Mouse (Mus musculus) frontal cortex, postnatal 25 days (tissue): ENCODE measurements around the gene Pxk.
"Not testable (repeated sequence)": the region's sequence is repeated elsewhere in the genome, so short reads cannot be mapped to it uniquely, and the experiment has no call there.

Experiments
- DNase-seq, 2 experiments: peaks; one replicate each; pipeline ENCODE4 v3.0.0; 2022; ENCODE audit warnings: low spot score in 2 of 2

Gene Pxk

DNA sequence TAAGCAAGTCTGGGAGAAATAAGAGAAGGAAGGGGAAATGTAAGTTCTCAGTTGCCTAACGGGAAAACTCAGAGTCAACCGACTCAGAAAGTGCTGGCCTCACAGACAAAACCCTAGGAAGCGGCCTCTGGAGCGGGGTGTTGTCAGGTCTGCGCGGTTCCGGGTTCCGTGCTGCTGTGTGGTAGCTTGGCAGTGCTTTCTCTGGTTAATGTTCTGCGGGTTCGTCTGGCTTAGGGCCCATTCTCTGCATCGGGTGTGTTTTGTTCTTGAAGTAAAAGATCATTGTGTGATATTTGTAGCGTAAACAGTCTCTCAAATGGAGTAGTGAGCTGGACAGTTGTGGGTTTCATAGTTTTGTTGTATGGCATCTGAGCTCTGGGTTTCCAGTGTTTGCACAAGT is 4.7 kb downstream of the Pxk start:
- no peak for DNase-seq

DNA sequence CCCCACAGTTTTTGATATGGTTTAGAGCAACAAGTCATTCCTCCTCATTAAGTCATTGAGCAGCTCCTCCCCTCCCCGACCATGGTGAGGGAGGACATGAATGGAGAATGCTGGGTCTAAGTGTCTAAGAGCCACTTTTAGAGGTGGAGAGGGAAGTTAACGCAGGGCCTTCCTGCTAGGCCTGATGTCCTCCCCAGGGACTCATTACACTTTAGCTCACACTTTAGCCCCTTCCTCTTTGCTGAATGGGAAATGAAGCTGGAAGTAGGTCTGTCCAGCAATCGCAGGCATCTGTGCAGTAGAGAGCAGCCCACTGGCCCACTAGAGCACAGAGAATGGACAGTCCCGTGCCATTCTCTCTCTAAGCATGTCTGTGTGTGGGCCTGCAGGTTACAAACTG is 10.0 kb downstream of the Pxk start:
- no peak for DNase-seq

DNA sequence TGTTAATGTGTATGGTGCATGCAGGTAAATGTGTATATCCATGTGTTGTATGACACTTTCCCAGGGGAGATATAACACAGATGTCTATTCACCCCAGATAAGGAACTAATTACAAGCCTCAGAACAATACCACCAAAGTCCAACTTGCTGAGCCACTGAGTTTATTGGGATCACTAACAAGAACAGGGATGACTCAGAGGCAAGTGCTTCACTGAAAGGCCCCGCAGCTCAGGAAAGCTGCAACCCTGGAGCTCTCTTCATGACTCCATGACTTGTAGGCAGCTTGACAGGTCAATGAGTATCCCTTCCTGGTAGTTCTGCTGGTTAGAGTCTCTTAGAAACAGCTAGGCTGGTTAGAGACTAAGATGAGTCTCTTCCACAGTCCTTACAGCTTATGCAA is 11.0 kb downstream of the Pxk start:
- DNase-seq, result no peak

DNA sequence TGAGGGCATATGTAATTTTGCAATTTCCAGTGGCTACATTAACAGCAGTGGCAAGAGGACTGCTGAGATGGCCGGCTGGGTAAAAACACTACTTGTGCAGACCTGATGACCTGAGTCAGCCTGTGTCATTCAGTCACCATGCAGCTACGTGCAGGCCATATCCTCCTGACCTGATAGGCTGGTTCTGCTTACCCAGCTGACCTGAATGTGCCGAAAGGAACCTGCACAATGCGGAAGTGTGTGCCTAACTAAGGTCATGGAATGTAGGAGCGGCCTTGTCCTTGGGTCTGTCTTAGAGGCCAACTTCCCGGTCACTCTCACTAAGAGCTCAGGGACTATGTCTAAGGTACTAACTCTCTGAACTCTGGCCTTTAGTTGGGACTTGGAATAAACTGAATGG is 13.5 kb downstream of the Pxk start:
- DNase-seq, result no peak

DNA sequence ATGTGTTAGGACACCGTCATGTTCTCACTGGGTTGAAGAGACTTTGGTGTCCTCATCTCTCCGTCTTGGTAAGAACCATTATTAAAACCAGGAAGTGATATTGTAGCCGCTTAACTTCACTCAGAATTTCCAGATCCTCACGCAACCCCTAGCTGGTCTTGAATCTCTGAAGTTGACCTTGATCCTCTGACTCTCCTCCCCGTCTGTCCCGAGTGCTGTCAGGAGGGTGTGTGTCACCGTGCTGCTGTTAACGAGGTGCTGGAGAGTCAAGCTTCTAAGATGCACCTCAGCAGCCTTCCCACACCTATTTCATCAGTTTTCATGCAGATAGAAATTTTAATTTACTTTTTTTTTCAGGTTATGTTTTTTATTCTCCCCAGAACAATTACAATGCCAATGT is 14.0 kb downstream of the Pxk start:
- DNase-seq, result no peak

DNA sequence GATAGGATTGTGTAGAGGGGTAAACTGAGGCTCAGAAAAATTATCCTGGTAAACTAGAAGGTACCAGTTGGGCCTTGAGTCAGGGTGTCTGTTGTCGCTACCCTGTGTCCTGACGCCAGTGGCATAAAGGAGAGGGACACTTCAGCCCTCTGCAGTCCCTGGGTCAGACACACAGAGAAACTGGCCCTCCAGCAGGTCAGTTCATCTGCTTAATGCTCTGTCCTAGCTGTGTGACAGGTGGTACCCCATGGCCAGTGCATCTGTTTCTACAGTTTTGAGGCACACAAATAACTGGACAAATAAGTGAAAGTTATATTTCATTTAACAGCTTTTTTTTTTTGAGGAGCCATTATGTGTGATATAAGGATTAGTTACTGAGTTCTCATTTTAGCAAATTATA is 15.6 kb downstream of the Pxk start:
- DNase-seq, result no peak

DNA sequence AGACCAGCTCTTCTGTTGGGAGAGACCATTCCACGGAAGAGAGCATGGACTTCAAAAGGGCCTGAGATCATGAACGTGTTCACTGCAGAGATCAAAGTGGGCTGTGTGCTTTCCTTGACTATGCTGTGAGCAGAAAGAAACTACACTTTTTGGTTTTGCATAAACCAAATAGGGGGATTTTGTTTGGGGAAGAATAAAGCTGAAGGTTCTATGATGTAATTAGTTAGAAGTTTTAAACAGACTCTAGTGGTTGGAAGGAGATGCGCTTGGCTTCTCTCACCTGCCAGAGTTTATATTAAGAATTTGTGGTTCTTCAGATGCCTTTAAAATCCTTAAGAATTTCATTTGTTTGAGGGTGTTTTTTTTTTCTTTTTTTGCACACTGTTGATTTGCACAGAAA is 16.3 kb downstream of the Pxk start:
- DNase-seq, result no peak

DNA sequence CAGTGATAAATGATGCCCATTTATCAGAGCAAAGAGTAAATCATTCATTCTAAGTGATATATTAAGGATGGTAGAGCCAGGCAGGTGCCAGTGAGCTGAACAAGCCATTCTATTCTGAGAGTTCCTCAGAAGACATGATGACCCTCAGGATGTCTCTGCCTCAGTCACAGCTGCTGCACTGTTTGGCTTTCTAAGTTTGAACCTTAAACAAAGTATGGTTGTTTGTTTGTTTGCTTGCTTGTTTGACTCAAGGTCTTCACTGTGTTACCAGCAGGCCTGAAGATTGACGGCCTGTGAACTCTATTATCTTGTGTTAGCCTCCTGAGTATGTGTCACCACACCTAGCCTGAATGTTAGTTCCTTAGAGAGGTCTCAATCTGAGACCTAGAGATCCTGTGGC is 16.7 kb downstream of the Pxk start:
- DNase-seq, result no peak

DNA sequence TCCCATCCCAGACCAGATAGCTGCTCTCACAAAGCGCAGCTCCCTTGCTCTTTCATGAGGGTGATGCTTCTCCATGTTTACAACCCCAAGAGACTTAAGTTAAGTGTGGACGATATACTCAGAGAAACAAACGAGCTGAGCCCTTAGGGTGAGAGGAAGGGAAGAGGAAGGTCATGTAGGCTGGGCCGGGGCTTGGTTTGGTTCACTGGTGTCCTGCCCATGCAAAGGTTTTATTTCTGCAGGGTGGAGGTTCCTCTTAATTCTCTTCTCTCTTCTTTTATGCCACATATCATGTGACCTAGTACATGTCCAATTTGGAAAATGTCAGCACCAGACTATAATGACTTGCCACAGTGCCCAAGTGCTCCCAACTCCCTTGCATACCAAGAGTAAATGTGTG is 17.8 kb downstream of the Pxk start:
- DNase-seq, result no peak

DNA sequence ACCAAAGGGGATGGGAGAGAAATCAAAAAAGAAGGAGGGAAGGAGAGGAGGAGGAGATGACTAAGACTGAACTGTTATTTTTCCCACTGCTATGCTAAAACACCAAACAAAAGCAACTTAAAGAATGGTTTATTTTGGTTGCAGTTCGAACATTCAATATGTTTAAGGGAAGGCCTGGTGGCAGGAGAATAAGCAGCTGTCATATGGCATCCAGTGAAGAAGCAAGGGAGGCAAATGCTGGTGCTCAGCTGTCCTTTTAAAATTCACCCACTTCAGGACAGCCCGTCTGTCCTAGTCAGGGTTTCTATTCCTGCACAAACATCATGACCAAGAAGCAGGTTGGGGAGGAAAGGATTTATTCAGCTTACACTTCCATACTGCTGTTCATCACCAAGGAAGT is 19.4 kb downstream of the Pxk start:
- no peak for DNase-seq

DNA sequence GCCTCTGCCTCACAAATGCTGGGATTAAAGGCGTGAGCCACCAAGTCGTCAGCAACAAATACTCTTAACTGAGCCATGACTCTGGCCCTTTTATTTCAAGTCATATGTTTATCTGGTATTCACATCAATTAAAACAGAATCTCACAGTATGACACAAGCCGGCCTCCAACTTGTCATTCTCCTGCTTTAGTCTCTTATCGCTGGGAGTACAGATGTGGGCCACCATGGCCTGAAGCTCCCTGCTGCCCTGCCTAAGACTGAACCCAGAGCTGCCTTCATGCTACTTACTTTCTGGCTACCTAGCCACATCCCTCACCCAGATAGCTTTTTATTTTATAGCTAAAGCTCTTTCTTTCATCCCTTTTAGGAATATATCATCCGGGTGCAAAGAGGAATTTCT is 21.4 kb downstream of the Pxk start:
- no peak for DNase-seq

DNA sequence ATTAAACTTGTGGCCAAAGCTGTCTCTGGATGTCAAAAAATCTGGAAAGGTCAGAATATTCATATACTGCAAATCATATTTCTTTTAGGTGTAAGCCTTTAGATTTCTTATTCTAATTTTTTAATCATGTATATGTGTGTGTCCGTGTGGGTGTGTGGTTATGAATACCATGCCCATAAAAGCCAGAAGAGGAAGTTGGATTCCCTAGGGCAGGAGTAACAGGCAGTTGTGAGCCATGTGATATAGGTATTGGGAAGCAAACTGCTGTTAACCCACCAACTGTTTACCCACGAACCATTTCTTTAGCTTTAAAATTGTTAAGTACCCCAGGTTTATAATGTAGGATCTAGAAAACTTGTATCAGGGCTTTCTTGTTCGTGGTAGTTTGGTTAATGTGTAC is 21.9 kb downstream of the Pxk start:
- no peak for DNase-seq

DNA sequence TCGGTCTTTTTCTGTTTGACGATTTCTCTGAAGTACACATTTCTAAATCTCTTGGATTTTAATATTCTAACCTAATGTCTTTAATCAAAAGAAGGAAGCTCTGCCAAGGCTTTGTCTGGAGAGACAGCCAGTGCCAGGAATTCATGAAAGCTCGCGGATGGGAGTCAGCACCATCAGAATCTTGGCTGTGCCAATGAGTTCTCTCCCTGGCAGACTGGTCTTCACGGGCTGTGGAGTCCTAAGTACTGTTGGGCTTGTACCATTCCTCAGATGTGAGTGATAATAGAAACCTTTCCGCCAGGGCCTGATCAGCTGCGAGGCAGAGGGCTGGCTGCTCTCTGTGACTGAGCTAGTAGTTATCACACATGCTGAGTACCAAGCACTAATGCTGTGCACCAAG is 25.1 kb downstream of the Pxk start:
- DNase-seq, result no peak

DNA sequence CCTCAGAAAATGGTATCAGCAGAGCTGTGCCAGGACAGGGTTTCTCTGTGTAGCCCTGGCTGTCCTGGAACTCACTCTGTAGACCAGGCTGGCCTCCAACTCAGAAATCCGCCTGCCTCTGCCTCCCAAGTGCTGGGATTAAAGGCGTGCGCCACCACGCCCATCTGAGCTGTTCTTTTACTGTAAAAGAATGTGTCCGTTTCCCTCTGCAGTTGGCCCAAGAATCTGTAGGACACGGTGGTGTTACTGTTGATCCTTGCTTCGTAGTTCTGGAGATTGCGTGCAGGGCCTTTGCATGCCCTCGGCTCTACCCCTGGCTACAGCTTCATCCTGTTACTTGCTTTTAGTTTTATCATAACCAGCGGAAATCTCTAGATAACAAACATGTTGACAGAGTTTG is 25.6 kb downstream of the Pxk start:
- DNase-seq, result not testable (repeated sequence)

DNA sequence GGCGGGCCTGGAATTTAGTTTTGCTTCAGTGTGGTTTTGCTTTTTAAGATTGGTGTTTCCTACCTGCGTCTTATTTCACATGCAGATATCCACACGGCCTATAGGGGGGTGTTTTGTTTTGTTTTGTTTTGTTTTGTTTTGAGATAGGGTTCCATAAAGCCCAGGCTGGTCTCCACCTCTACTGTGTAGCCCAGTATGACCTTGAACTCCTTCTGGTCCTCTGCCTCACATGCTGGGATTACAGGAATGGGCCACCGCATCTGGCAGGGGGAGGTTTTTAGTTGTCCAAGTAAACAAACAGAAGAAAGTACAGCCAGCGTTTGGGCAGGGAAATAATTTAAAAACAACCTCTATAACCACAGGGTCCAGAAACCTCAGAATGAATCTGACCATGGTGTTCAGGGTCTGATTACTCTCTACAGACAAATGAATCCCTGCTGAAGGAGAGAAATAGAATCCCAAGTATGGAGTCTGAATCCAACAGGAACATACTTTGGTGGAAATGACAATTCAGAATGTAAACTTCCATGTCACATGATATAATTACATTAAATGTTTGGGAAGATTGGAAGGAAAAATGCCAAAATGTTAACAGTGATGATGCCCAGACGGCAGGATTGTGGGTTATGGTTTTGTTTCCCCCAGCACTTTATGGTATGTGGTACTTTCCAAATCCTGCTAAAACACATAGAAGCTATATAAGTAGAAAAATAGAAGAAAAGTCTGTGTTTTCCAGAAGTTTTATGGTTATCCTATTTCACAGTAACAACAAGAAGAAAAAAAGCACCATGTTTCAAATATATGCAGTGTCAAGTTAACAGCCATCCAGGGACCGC is 26.3 kb downstream of the Pxk start:
- DNase-seq, result no peak

DNA sequence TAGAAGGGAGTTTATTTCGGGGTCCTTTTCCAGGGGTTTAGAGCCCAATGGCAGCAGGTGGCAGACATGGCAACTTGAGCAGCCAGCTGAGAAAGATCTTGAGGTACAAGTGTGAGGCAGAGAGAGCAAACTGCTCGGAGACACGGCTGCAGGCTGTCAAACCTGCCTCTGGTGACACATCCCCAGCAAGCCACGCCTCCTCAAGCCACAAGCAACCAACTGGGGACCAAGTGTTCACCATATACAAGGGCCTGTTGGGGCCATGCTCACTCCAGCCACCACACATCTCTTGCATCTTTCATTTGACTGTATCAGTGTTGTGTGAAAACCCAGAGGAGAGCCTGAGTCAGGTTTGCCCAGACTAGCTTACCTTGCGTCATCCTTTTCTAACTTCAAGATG is 30.0 kb downstream of the Pxk start:
- no peak for DNase-seq

DNA sequence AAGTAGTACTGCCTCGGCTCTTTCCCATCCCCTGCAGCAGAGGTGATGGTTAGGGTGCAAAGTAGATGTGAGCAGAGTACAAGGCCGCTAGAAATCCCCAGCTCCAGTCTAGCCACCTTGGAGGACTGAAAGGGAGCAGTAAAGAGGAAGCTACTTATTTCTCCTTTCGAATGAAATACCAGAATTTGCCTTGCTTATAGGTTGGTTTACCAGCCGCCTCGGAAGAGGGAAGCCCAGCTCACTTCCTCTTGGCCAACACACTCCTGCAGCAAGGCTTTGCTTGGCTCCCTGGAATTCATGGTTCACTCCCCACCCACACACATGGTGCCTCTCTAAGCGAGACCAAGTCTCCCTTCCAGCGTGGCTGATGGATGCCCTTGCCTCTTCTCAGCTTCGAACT is 34.8 kb downstream of the Pxk start:
- no peak for DNase-seq

DNA sequence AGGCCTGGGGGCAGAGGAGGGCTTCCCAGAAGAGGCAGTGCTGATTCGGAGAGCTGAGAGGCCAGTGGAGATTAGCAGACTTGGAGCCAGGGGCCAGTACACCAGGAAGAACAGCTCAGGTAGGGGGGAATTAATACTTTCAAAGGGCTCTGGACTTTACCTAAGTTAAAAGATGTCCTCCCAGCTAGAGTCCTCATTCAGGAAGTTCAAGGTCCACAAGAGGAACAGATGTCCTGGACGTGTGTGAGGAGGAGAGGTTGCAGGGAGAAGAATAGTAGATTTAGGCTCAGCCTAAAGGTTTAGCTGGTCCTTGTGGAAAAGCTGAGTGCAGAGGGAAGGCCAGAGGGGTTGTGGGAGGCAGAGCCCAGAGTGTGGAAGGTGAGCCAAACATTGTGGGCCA is 36.2 kb downstream of the Pxk start:
- DNase-seq, result no peak

DNA sequence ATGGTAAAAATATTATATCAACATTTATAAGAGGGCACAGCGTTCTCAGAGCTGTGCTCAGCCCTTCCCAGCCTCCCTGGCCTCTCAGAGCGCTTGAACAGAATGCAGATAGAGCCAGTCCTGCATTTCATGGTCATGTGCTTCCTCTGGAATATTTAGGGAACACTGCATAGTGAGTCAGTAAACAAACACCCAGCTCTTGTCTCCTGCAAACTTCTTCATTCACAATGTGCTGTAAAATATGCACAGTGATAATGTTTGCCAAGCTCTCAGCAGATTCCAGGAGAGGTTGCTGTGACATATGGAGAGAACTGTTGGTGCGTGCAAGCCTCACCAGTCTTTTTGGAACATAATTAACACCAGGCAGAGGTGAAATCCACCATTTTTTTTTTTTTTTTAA is 37.1 kb downstream of the Pxk start:
- no peak for DNase-seq

DNA sequence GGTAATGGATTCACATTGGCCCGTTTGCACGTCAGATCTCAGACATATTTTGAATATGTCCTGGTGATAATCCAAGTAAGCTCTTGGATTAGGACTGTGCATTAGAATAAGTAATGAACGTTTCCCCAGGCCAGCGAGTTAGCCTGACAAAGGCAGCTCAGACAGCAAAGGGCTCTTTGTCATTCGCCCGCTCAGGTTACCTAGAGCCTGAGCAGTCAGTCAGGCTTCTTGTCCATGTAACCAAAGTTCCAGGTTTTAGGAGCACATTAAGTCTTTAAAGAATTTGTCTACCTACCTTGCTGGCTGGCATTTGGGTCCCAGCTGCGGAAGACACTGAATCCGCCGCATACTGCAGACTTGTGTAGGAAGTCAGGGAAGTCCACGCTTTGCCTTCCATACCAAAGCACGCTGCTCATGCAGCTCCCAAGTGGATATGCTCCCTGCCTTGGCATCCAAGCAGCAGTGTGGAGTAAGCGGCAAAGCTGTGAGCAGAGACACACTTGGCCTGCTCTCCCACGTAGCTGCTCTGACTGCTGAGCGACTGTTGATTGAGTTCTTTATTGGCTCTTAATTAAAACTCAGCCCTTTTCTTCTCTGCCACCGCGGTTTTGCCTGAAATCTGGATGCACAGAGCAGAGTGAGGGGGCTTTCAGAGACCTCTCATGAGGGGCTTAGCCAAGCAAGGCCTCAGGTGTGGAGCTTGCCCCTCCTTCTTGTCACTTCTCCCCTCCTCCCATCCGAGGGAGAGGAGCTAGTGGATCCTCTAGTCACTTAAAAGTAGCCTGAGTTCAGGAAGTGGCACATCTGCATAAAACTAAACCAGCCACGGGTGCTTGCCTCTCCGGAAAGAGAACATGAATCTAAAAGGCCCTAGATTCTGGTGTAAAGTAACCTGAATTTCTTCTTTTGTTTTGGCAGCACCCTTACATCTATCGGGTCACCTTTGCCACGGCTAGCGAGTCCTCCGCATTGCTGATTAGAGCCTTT is 42.0 kb downstream of the Pxk start:
- DNase-seq, result no peak

DNA sequence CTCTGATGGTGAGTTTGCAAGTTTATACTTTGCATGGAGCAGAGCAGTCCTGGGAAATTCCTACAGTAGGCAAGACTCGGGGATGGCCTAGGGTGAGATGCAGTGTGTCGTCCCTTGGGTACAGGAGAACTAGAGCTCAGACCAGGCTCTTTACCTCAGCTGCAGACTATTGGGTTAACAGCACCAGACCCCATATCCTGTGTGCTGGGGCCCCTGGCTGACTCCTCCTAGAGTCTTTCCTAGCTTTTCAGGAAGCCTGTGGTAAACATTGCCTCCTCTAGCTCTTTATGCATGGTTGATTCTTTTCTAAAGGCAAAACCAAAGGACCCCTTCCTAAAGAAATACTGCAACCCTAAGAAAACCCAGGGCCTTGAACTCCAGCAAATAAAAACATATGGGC is 43.1 kb downstream of the Pxk start:
- no peak for DNase-seq

DNA sequence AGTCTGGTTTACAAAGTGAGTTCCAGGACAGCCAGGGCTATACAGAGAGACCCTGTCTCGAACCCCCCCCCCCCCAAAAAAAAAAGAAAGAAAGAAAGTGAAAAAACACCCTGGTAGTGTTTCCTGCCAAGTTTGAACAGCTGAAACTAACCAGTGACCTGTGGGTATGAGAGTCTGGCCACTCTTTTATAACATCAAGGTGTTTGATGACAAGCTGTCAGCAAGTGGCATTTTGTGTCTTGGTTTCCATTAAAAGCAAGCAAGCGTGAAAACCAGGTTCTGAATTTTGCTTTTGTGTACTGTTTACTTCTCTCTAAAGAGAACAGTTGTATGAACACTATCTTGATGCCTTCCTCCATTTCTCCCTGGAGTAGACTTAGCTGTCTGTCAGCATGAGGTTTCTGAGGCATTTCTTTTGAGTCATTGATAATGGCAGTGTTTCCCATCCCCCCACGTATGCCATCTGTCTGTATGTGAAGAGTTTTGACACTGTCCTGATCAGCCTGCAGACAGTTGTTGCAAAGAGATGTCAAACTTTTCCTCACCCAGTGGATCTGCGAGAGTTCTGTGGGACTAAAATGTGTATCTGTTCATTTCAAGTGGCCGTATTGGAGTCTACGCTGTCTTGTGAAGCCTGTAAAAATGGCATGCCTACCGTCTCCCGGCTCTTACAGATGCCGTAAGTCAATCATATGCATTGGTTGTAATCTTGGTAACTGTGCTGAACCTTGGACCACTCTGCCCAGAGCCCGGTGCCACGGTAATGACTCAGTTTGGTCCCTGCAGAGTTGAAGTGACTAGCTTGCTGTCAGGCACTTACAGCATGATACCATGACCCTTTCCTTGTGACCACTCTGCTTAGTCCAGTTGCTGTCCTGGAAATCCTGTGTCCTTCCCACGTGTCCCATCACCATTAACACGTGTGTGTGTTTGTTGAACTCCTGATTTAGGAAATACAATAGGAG is 47.9 kb downstream of the Pxk start:
- no peak for DNase-seq
